Mouse (Mus musculus): Measurements from ENCODE around the gene Ube2u. TPM values are rescaled to one million over a fixed set of nuclear protein-coding genes. Genes with fewer than 3 reads are reported as not detected.

Gene Ube2u
- polyA plus RNA-seq, 1 experiment from 2014 or later = 0.36 TPM

DNA sequence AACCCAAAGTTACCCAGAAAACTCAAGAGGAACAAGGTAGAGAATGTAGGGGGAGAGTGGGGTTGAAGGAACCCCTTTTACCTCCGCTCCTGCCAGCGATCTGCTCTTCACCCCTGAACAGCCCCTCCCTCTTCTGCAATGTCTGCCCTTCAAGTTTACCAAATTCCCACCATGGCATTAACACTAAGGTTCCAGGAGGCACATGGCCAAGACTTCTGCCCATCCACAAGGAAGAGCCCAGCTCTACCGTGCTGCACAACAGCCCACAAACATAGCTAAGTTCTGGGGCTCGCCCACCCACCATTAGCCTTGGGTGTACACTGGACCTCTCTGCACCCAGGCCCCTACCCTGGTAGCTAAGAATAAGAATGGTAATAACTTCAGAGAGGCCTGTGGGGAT, 117.1 kb downstream of the Ube2u start:
- Histone ChIP-seq H3K4me1 (ENCODE audit: control insufficient read depth, insufficient read depth, low read length) (peaks cover 6% of the 10 kb centered on the region), H3K36me3 (ENCODE audit: control insufficient read depth, insufficient read depth, low read length) (no peaks in the 10 kb centered on the region), H3K9ac (ENCODE audit: low read depth, low read length) (no peak overlapping the region), H3K4me2 (ENCODE audit: low read depth, low read length) (no peak overlapping the region), H3K27me3 (replicated peaks; ENCODE audit: control insufficient read depth, insufficient read depth, low read length) (no peaks in the 10 kb centered on the region), H3K4me3 (ENCODE audit: low read depth, low read length) (no peak overlapping the region), H3K9me3 (ENCODE audit: control insufficient read depth, low read length) (peaks cover 9% of the 10 kb centered on the region), H3K27ac (replicated peaks; ENCODE audit: low read depth, low read length) (no peak overlapping the region)
- DNase-seq (ENCODE audit: low spot score) (no peak), ATAC-seq (ENCODE audit: low read depth) (no peak)
- WGBS = 98% methylated on average over 4 of the region's 4 CpGs

GRCm38 (mm10) chr4:100596630-100597029, 118.0 kb downstream of the Ube2u start:
- WGBS = 48% methylated on average over 5 of the region's 5 CpGs
- no peak overlapping the region for H3K27ac ChIP-seq (replicated peaks; ENCODE audit: low read depth, low read length)
- no peaks in the 10 kb centered on the region for H3K36me3 ChIP-seq (ENCODE audit: control insufficient read depth, insufficient read depth, low read length)
- no peak overlapping the region for H3K4me3 ChIP-seq (ENCODE audit: low read depth, low read length)
- H3K9ac ChIP-seq (ENCODE audit: low read depth, low read length) = no peak overlapping the region
- no peak overlapping the region for H3K4me2 ChIP-seq (ENCODE audit: low read depth, low read length)
- peaks cover 9% of the 10 kb centered on the region for H3K9me3 ChIP-seq (ENCODE audit: control insufficient read depth, low read length)
- peaks cover 6% of the 10 kb centered on the region for H3K4me1 ChIP-seq (ENCODE audit: control insufficient read depth, insufficient read depth, low read length)
- ATAC-seq (ENCODE audit: low read depth) = no peak
- H3K27me3 ChIP-seq (replicated peaks; ENCODE audit: control insufficient read depth, insufficient read depth, low read length) = no peaks in the 10 kb centered on the region
- DNase-seq (ENCODE audit: low spot score) = peak; percentile 62

GRCm38 (mm10) chr4:100597049-100597448, 118.4 kb downstream of the Ube2u start:
- H3K9me3 ChIP-seq (ENCODE audit: control insufficient read depth, low read length) = peaks cover 9% of the 10 kb centered on the region
- H3K27ac ChIP-seq (replicated peaks; ENCODE audit: low read depth, low read length) = no peak overlapping the region
- no peak overlapping the region for H3K9ac ChIP-seq (ENCODE audit: low read depth, low read length)
- DNase-seq (ENCODE audit: low spot score) = no peak
- H3K4me3 ChIP-seq (ENCODE audit: low read depth, low read length) = no peak overlapping the region
- H3K4me1 ChIP-seq (ENCODE audit: control insufficient read depth, insufficient read depth, low read length) = peaks cover 6% of the 10 kb centered on the region
- 48% methylated on average over 4 of the region's 4 CpGs for WGBS
- no peaks in the 10 kb centered on the region for H3K27me3 ChIP-seq (replicated peaks; ENCODE audit: control insufficient read depth, insufficient read depth, low read length)
- no peaks in the 10 kb centered on the region for H3K36me3 ChIP-seq (ENCODE audit: control insufficient read depth, insufficient read depth, low read length)
- ATAC-seq (ENCODE audit: low read depth) = no peak
- no peak overlapping the region for H3K4me2 ChIP-seq (ENCODE audit: low read depth, low read length)

Measured in embryonic facial prominence, embryonic 14.5 days (tissue).